Mouse (Mus musculus) kidney, embryonic 14.5 days (tissue): ENCODE measurements around the gene Tmem198. TPM values are rescaled to one million over a fixed set of nuclear protein-coding genes. Genes with fewer than 3 reads are reported as not detected.

Experiments
- polyA plus RNA-seq: library from polyadenylated mRNA; unstranded; fragments of >200 nt; fragmentation: Nextera tagmentation; extraction: Ambion mirVana; gene quantifications from 2 replicates; pipeline ENCODE4 v1.2.1, GENCODE M21; 2014

Gene Tmem198
- polyA plus RNA-seq, 1 experiment from 2014 or later, result 0.62 TPM

Other genes starting within 250 kb of the Tmem198 start
- not detected in 2 replicates for gene A630095N17Rik, start 247.4 kb upstream of the Tmem198 start, polyA plus RNA-seq
- gene Dnajb2, start 243.1 kb upstream of the Tmem198 start, polyA plus RNA-seq, result 13.2 and 14.4 TPM in 2 replicates
- 0.08 TPM in 1 of 2 replicates, not detected in the other for gene Ptprn, start 215.0 kb upstream of the Tmem198 start, polyA plus RNA-seq
- gene Resp18, start 201.1 kb upstream of the Tmem198 start, polyA plus RNA-seq, result not detected in 2 replicates
- gene Dnpep, start 161.5 kb upstream of the Tmem198 start, polyA plus RNA-seq, result 146 and 150 TPM in 2 replicates
- gene Des, start 119.2 kb upstream of the Tmem198 start, polyA plus RNA-seq, result 41.5 and 51.6 TPM in 2 replicates
- 39.6 and 43.5 TPM in 2 replicates for gene Speg, start 104.2 kb upstream of the Tmem198 start, polyA plus RNA-seq
- gene Gmppa, start 43.6 kb upstream of the Tmem198 start, polyA plus RNA-seq, result 65.2 and 67.6 TPM in 2 replicates
- gene Asic4, start 29.1 kb upstream of the Tmem198 start, polyA plus RNA-seq, result 0.32 and 0.41 TPM in 2 replicates
- gene Chpf, start 225 bp upstream of the Tmem198 start, polyA plus RNA-seq, result 37.1 and 41.4 TPM in 2 replicates
- gene Obsl1, start 26.9 kb downstream of the Tmem198 start, polyA plus RNA-seq, result 79.8 and 83.2 TPM in 2 replicates
- gene Inha, start 27.5 kb downstream of the Tmem198 start, polyA plus RNA-seq, result 2.7 and 3.0 TPM in 2 replicates
- 15.3 and 22.0 TPM in 2 replicates for gene Stk11ip, start 42.0 kb downstream of the Tmem198 start, polyA plus RNA-seq
- 14.4 and 18.8 TPM in 2 replicates for gene Slc4a3, start 66.7 kb downstream of the Tmem198 start, polyA plus RNA-seq